Mouse (Mus musculus): ENCODE measurements around the gene Grk3. TPM values are rescaled to one million over a fixed set of nuclear protein-coding genes. Genes with fewer than 3 reads are reported as not detected.

Gene Grk3
- polyA plus RNA-seq, 1 experiment from 2014 or later = 16.6 TPM

DNA sequence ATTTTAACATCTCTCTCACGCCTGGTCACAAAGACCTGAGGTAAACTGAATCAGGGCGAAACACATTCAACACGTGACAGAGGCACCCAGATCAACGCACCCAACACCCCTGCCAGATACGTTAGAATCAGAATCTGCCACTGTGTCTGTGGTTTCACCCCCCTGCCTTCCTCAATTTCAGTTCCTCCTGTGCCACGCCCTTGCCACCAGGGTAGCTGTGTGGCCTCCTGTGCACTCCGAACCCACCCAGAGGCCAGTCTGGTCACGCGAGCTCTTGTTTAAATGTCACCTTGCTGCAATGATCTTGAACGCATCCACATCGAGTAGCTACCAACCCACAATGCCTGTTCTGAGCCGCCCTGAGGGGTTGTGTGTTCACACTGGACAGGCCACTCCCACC, 43.3 kb downstream of the Grk3 start:
- WGBS = 81% methylated on average over 12 of the region's 12 CpGs
- no peaks in the 10 kb centered on the region for H3K27me3 ChIP-seq
- H3K4me2 ChIP-seq = no peak overlapping the region
- no peak overlapping the region for H3K9ac ChIP-seq
- no peak overlapping the region for H3K4me3 ChIP-seq
- H3K4me1 ChIP-seq (replicated peaks) = peaks cover 27% of the 10 kb centered on the region
- H3K36me3 ChIP-seq = no peaks in the 10 kb centered on the region
- ATAC-seq (replicated peaks; ENCODE audit: insufficient number of reproducible peaks, insufficient read depth, low FRiP score, low read depth) = no peak
- H3K27ac ChIP-seq = no peak overlapping the region
- H3K9me3 ChIP-seq (replicated peaks) = no peaks in the 10 kb centered on the region

DNA sequence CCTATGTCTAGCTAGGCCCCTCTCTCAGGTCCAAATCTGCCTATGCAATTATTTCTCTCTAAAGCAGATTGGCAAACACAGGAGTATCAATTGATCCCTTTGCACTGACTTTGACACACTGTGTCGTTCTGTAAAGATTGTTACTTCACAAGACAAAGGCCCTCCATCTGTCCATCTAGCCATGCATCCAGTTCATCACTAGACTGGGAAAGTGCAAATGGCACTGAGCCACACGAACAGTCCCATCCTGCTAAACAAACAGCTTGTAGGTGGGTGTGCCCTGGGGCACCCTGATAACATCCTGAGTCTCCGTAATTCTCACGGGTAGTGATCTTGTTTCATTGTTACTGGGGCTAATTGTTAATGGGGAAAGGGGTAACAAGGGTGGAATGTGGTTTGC, 52.1 kb downstream of the Grk3 start:
- Histone ChIP-seq H3K9me3 (replicated peaks) (no peaks in the 10 kb centered on the region), H3K4me1 (replicated peaks) (peaks cover 16% of the 10 kb centered on the region), H3K27ac (no peak overlapping the region), H3K9ac (no peak overlapping the region), H3K27me3 (no peaks in the 10 kb centered on the region), H3K36me3 (no peaks in the 10 kb centered on the region), H3K4me2 (no peak overlapping the region), H3K4me3 (no peak overlapping the region)
- no peak for ATAC-seq (replicated peaks; ENCODE audit: insufficient number of reproducible peaks, insufficient read depth, low FRiP score, low read depth)
- WGBS = 67% methylated on average over 4 of the region's 4 CpGs

DNA sequence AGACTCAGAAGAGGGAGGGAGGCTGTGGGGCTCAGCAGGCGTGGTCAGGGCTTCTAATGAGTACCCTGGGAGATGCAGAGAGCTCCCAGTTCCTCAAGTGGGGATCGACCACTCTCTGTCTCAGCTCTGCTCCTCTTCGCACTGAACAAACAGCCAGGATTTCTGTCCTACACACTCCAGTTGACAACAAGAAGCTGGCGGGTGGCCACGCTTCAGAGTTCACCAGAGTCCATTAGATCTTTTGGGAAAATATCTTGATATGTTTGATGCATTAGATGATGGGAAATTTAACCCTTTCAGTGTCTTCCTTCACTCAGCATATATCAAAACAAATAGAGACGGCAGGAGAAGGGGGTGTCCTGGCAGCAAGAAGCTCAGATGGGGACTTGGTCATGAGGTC, 53.4 kb downstream of the Grk3 start:
- ATAC-seq (replicated peaks; ENCODE audit: insufficient number of reproducible peaks, insufficient read depth, low FRiP score, low read depth) = no peak
- no peak overlapping the region for H3K27ac ChIP-seq
- WGBS = 82% methylated on average over 6 of the region's 6 CpGs

DNA sequence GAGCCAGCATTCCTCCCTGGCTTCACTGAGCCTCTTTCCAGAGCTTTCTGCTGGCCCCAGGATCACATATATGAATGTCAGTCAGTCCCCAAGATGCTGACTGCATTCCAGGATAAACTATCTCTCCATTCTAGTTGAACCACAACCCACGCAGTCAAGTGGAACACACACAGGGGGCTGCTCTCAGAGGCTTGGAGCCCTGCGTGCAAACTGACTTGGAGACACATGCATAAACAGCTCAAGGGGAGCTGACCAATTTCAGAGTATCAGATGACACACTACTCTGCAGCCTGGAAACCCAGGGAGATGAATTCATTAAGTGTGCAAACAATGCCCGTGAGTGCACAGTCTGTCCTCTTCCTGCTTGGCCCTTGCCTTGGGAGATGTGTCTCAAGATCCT, 54.7 kb downstream of the Grk3 start:
- no peak overlapping the region for H3K4me3 ChIP-seq
- H3K9ac ChIP-seq = no peak overlapping the region
- H3K4me1 ChIP-seq (replicated peaks) = peaks cover 29% of the 10 kb centered on the region
- peak overlapping the region; percentile 25; the same call in 1 of the 2 replicates for H3K27ac ChIP-seq
- H3K9me3 ChIP-seq (replicated peaks) = no peaks in the 10 kb centered on the region
- H3K27me3 ChIP-seq = no peaks in the 10 kb centered on the region
- H3K36me3 ChIP-seq = no peaks in the 10 kb centered on the region
- WGBS = 26% methylated on average over 3 of the region's 3 CpGs
- no peak for ATAC-seq (replicated peaks; ENCODE audit: insufficient number of reproducible peaks, insufficient read depth, low FRiP score, low read depth)
- H3K4me2 ChIP-seq = no peak overlapping the region

More for the DNA sequence above, 53.4 kb downstream of the Grk3 start:
- Histone ChIP-seq H3K9ac (no peak overlapping the region), H3K4me2 (no peak overlapping the region), H3K9me3 (replicated peaks) (no peaks in the 10 kb centered on the region), H3K4me3 (no peak overlapping the region), H3K36me3 (no peaks in the 10 kb centered on the region), H3K4me1 (replicated peaks) (peaks cover 22% of the 10 kb centered on the region), H3K27me3 (no peaks in the 10 kb centered on the region)

DNA sequence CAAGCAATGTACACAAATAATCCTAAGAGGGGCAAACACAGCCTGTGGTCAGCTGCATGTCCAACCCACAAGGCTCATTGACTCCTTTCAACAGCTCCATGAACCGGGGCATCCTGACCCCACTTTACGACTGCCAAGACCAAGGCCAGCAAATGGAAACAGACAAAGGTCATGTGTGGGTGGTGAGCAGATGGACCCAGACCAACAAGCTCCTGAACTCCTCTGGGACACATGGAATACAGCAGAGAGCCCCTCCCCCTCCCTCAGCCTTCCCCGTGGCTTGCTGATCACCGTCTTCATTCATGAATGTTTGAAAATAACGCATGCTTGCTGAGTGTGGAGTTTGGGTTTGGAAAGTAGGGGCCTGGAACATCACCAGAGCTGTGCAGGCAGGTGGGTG, 57.3 kb downstream of the Grk3 start:
- ATAC-seq (replicated peaks; ENCODE audit: insufficient number of reproducible peaks, insufficient read depth, low FRiP score, low read depth) = no peak
- WGBS = 77% methylated on average over 5 of the region's 5 CpGs
- H3K36me3 ChIP-seq = no peaks in the 10 kb centered on the region
- H3K4me3 ChIP-seq = no peak overlapping the region
- no peaks in the 10 kb centered on the region for H3K9me3 ChIP-seq (replicated peaks)
- H3K27me3 ChIP-seq = no peaks in the 10 kb centered on the region
- H3K9ac ChIP-seq = no peak overlapping the region
- peaks cover 25% of the 10 kb centered on the region for H3K4me1 ChIP-seq (replicated peaks)
- H3K27ac ChIP-seq = no peak overlapping the region
- no peak overlapping the region for H3K4me2 ChIP-seq

DNA sequence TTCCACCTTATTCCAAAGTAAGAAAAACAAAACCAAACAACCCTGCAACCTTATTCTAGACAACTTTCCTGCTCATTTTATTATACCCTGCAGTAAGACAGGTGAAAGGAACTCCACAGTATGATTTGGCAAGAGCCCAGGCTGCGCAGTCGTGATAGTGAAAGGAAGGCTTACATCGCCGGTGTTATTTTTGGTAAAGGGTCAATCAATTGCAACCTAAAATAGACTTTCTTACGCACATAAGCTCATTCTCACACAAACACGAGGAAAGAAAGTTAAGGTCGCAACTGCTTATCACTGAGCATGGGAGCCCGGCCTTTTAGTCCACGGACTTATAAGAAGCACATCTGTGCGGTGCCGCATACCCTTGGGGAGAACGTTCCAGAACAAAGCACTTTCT, 58.8 kb downstream of the Grk3 start:
- Histone ChIP-seq H3K9me3 (replicated peaks) (no peaks in the 10 kb centered on the region), H3K4me3 (no peak overlapping the region), H3K4me2 (peak overlapping the region; percentile 37), H3K27ac (0 out of 2 replicates have a peak overlapping the region, but pooled peaks have one; percentile 8), H3K4me1 (replicated peaks) (peaks cover 25% of the 10 kb centered on the region), H3K9ac (no peak overlapping the region), H3K27me3 (no peaks in the 10 kb centered on the region), H3K36me3 (no peaks in the 10 kb centered on the region)
- WGBS = 32% methylated on average over 12 of the region's 12 CpGs
- ATAC-seq (replicated peaks; ENCODE audit: insufficient number of reproducible peaks, insufficient read depth, low FRiP score, low read depth) = no peak

DNA sequence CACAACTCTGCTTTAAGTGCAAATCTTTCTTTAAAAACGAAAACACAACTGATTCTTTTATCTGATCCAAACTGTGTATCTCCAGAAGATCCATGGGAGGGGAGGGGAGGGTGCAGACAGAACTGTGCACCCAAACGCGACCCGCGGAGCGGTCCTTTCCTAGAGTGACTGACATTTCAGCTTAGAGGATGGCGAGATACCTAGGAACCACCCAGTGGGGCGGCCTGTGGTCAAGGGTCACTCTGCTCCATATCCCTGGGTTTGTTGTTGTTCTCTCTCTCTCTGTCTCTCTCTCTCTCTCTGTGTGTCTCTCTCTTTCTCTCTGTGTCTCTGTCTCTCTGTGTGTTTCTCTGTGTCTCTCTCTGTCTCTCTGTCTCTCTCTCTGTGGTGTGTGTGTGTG, 59.2 kb downstream of the Grk3 start:
- no peak overlapping the region for H3K27ac ChIP-seq
- 86% methylated on average over 8 of the region's 8 CpGs for WGBS
- H3K4me3 ChIP-seq = no peak overlapping the region
- H3K27me3 ChIP-seq = no peaks in the 10 kb centered on the region
- no peaks in the 10 kb centered on the region for H3K9me3 ChIP-seq (replicated peaks)
- no peak for ATAC-seq (replicated peaks; ENCODE audit: insufficient number of reproducible peaks, insufficient read depth, low FRiP score, low read depth)
- no peak overlapping the region for H3K4me2 ChIP-seq
- H3K9ac ChIP-seq = no peak overlapping the region
- peaks cover 25% of the 10 kb centered on the region for H3K4me1 ChIP-seq (replicated peaks)
- no peaks in the 10 kb centered on the region for H3K36me3 ChIP-seq

DNA sequence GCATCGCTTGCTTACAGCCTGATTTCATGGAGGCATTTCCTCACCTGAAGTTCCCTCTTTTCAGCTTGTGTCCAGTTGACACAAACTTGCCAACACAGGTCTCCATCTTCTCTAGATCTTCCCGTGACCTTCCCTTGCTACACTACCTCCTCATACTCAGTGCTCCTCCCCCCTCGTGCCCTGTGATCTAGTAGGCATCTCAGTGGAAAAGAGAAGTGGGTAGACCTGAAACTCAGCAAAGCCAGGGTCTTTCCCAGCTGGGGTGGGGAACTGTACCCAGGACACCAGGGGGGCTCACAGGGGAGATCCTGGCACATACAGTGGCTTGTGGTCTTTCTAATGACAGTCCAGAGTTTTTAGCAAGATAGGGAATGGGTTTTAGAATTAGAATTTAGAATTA, 64.7 kb downstream of the Grk3 start:
- no peak overlapping the region for H3K9ac ChIP-seq
- no peaks in the 10 kb centered on the region for H3K4me1 ChIP-seq (replicated peaks)
- 83% methylated on average over 3 of the region's 3 CpGs for WGBS
- H3K4me2 ChIP-seq = no peak overlapping the region
- no peak overlapping the region for H3K27ac ChIP-seq
- H3K4me3 ChIP-seq = no peak overlapping the region
- 0 out of 2 replicates have a peak, but pooled peaks cover 5% of the 10 kb centered on the region for H3K36me3 ChIP-seq
- no peaks in the 10 kb centered on the region for H3K9me3 ChIP-seq (replicated peaks)
- no peaks in the 10 kb centered on the region for H3K27me3 ChIP-seq
- no peak for ATAC-seq (replicated peaks; ENCODE audit: insufficient number of reproducible peaks, insufficient read depth, low FRiP score, low read depth)

DNA sequence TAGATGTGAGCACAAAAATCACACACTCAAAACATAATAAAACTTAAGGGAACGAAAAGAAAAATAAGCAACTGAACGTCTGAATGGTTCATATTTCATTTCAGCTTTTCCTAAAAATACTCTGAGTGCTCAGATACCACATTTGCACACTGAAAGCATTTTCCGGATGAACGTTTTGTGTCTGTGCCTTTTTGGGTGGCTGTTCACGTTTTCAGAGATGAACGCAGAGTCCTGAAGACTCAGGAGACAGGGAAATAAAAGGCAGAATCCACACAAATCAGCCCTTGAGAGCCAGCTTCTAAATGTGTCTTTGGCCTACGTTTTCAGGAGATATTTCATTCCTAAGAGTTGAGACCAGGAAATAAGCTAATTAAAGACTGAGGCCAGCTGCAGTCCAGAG, 69.7 kb downstream of the Grk3 start:
- no peaks in the 10 kb centered on the region for H3K9me3 ChIP-seq (replicated peaks)
- no peak overlapping the region for H3K9ac ChIP-seq
- H3K27ac ChIP-seq = no peak overlapping the region
- ATAC-seq (replicated peaks; ENCODE audit: insufficient number of reproducible peaks, insufficient read depth, low FRiP score, low read depth) = no peak
- no peaks in the 10 kb centered on the region for H3K4me1 ChIP-seq (replicated peaks)
- no peaks in the 10 kb centered on the region for H3K27me3 ChIP-seq
- no peak overlapping the region for H3K4me2 ChIP-seq
- H3K36me3 ChIP-seq = peaks cover 7% of the 10 kb centered on the region; the same call in 1 of the 2 replicates
- H3K4me3 ChIP-seq = no peak overlapping the region
- WGBS = 71% methylated on average over 7 of the region's 7 CpGs

DNA sequence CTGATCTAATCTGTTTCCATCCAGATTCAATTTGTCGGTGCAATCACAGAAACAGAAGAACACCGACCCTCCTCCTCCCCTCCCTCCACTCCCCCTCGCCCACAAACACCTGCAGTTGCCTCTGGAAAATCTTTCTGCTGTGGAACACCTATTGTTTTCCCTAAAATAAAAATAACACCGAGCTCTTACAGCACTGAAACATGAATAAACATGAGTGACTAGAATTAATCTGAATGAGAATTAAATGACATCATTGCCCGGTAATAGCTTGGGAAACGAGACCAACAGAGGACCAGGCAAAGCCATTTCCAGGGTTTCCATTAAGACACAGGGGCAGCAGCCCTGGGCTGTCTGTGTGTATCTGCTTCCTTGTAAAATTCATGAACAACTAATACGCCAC, 73.3 kb downstream of the Grk3 start:
- no peak overlapping the region for H3K4me2 ChIP-seq
- no peak overlapping the region for H3K9ac ChIP-seq
- no peak overlapping the region for H3K27ac ChIP-seq
- ATAC-seq (replicated peaks; ENCODE audit: insufficient number of reproducible peaks, insufficient read depth, low FRiP score, low read depth) = no peak
- peaks cover 7% of the 10 kb centered on the region; the same call in 1 of the 2 replicates for H3K36me3 ChIP-seq
- no peaks in the 10 kb centered on the region for H3K27me3 ChIP-seq
- no peaks in the 10 kb centered on the region for H3K9me3 ChIP-seq (replicated peaks)
- H3K4me3 ChIP-seq = no peak overlapping the region
- WGBS = 65% methylated on average over 7 of the region's 7 CpGs
- H3K4me1 ChIP-seq (replicated peaks) = peaks cover 2% of the 10 kb centered on the region

DNA sequence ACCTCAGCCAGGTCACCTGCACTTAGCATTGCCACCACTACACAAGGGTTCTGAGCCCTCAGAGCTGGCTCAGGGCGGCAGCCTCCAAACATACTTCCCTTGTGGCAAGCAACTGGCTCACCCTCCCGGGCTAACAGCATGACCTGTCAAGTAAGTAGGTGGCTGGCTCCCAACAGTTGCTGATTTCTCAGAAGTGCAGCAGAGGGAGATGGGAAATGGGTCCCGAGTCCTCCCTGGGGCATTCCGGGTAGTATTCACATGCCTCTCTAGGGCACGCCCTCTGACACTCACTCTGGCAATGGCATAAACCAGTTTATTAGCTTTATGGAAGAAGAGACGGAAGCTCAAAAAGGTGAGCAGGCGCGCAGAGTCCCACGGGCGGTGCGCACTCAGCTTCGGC, 74.6 kb downstream of the Grk3 start:
- no peak overlapping the region for H3K4me3 ChIP-seq
- H3K27ac ChIP-seq = no peak overlapping the region
- no peak overlapping the region for H3K4me2 ChIP-seq
- no peaks in the 10 kb centered on the region for H3K9me3 ChIP-seq (replicated peaks)
- H3K36me3 ChIP-seq = peaks cover 4% of the 10 kb centered on the region; the same call in 1 of the 2 replicates
- 87% methylated on average over 12 of the region's 12 CpGs for WGBS
- ATAC-seq (replicated peaks; ENCODE audit: insufficient number of reproducible peaks, insufficient read depth, low FRiP score, low read depth) = no peak
- no peak overlapping the region for H3K9ac ChIP-seq
- H3K4me1 ChIP-seq (replicated peaks) = peaks cover 14% of the 10 kb centered on the region
- no peaks in the 10 kb centered on the region for H3K27me3 ChIP-seq

DNA sequence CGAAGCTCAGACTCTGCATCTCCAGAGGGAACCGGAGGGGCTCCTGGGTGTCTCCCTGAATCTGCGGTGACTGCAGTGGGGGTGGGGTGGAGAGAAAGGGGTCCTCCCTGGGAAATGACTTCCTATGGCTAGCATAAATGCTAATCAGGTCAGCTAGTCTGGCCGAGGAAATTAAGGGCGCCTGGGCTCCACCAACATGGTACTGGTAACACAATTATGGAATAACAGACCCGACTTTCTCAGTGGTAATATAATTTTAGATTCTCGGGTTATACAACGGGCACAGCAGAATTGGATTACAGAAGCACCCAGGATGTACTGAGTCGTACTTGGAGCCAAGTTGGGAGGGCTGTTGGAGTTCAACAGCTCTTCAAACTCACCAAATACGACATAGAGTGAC, 79.0 kb downstream of the Grk3 start:
- no peaks in the 10 kb centered on the region for H3K27me3 ChIP-seq
- H3K36me3 ChIP-seq = no peaks in the 10 kb centered on the region; the same call in 1 of the 2 replicates
- H3K4me1 ChIP-seq (replicated peaks) = peaks cover 39% of the 10 kb centered on the region
- H3K9ac ChIP-seq = no peak overlapping the region
- 68% methylated on average over 10 of the region's 10 CpGs for WGBS
- ATAC-seq (replicated peaks; ENCODE audit: insufficient number of reproducible peaks, insufficient read depth, low FRiP score, low read depth) = no peak
- peak overlapping the region; percentile 25; the same call in 1 of the 2 replicates for H3K27ac ChIP-seq
- H3K9me3 ChIP-seq (replicated peaks) = no peaks in the 10 kb centered on the region
- no peak overlapping the region for H3K4me2 ChIP-seq
- no peak overlapping the region for H3K4me3 ChIP-seq
